Mouse (Mus musculus) CH12.LX (cell line): ENCODE data around the gene Lekr1. TPM values are rescaled to one million over a fixed set of nuclear protein-coding genes. Genes with fewer than 3 reads are reported as not detected.

Source experiments
- DNase-seq: peaks from one replicate; pipeline ENCODE4 v3.0.0-alpha.2; 2013; ENCODE audit errors: extremely low read depth
- H3K27ac ChIP-seq: 2 replicates; pipeline ENCODE4 v1.5.1; 2012; ENCODE audit warnings: low read depth, mild to moderate bottlenecking, control low read depth, moderate library complexity; ENCODE audit not compliant: insufficient read depth
- H3K27me3 ChIP-seq: replicated peaks from 2 replicates; pipeline ENCODE3; 2012; ENCODE audit warnings: inconsistent platforms
- H3K36me3 ChIP-seq, 2 experiments: replicated peaks in 1 of 2; 2 replicates each; pipeline versions ENCODE3 to v1.6.1; 2012; ENCODE audit warnings: inconsistent platforms in 1 of 2, low read length in 1 of 2, mild to moderate bottlenecking in 1 of 2, mixed read lengths in 1 of 2, moderate library complexity in 1 of 2; ENCODE audit not compliant: control insufficient read depth in 1 of 2, insufficient read depth in 1 of 2
- H3K4me1 ChIP-seq, 2 experiments: 2 replicates each; pipeline ENCODE4 v1.6.1; 2012; ENCODE audit warnings: inconsistent platforms in 1 of 2, moderate library complexity in 1 of 2; ENCODE audit not compliant: insufficient read depth in 2 of 2, control insufficient read depth in 1 of 2
- H3K4me2 ChIP-seq: 2 replicates; pipeline ENCODE4 v1.6.1; 2012; ENCODE audit warnings: low read depth, mild to moderate bottlenecking, control low read depth; ENCODE audit not compliant: poor library complexity, insufficient read depth, severe bottlenecking
- H3K4me3 ChIP-seq, 3 experiments: fragments of 150-350 bp in 1 of 3; sonication (generic) in 1 of 3; replicated peaks in 1 of 3; 2 replicates each; pipeline versions ENCODE3 to v1.5.1; 2011 to 2012; ENCODE audit warnings: low read depth in 2 of 3, low read length in 2 of 3, mild to moderate bottlenecking in 2 of 3, moderate library complexity in 2 of 3, control low read depth in 1 of 3, improper control_type of control experiment in 1 of 3, inconsistent platforms in 1 of 3, mixed read lengths in 1 of 3; ENCODE audit not compliant: poor library complexity in 1 of 3
- H3K79me2 ChIP-seq: replicated peaks from 2 replicates; pipeline ENCODE4 v1.6.1; 2012; ENCODE audit warnings: mild to moderate bottlenecking, moderate library complexity; ENCODE audit not compliant: control insufficient read depth, poor library complexity, insufficient read depth, severe bottlenecking; ENCODE audit errors: extremely low read depth
- H3K9ac ChIP-seq: 2 replicates; pipeline ENCODE4 v1.6.1; 2012; ENCODE audit warnings: low read depth, mild to moderate bottlenecking, control low read depth, moderate library complexity; ENCODE audit not compliant: insufficient read depth
- H3K9me3 ChIP-seq: replicated peaks from 2 replicates; pipeline ENCODE3; 2012; ENCODE audit warnings: low read length, inconsistent platforms, mixed read lengths
- CHD1 ChIP-seq: IDR thresholded peaks from 2 replicates; pipeline ENCODE4 v1.6.1; 2012; ENCODE audit warnings: low read depth, low read length, improper control_type of control experiment, inconsistent platforms
- CHD2 ChIP-seq: IDR thresholded peaks from 2 replicates; pipeline ENCODE4 v1.6.1; 2011; ENCODE audit warnings: low read length, improper control_type of control experiment
- EP300 ChIP-seq: IDR thresholded peaks from 2 replicates; pipeline ENCODE4 v1.6.1; 2011; ENCODE audit warnings: low read length, improper control_type of control experiment
- ETS1 ChIP-seq: conservative IDR thresholded peaks from 2 replicates; pipeline ENCODE4 v1.6.1; 2012; ENCODE audit warnings: low read depth, mild to moderate bottlenecking, inconsistent platforms, low read length, improper control_type of control experiment, moderate library complexity
- GABPA ChIP-seq: IDR thresholded peaks from 2 replicates; pipeline ENCODE4 v1.6.1; 2012; ENCODE audit warnings: low read depth, low read length, improper control_type of control experiment, inconsistent platforms; ENCODE audit not compliant: insufficient replicate concordance
- HCFC1 ChIP-seq: IDR thresholded peaks from 2 replicates; pipeline ENCODE4 v1.6.1; 2012; ENCODE audit warnings: low read depth, mild to moderate bottlenecking, inconsistent platforms, low read length, improper control_type of control experiment
- MAFK ChIP-seq: IDR thresholded peaks from 2 replicates; pipeline ENCODE4 v1.6.1; 2011; ENCODE audit warnings: low read length, improper control_type of control experiment; ENCODE audit not compliant: insufficient replicate concordance
- MAZ ChIP-seq: IDR thresholded peaks from 2 replicates; pipeline ENCODE4 v1.6.1; 2012; ENCODE audit warnings: low read depth, mild to moderate bottlenecking, inconsistent platforms, low read length, improper control_type of control experiment, moderate library complexity
- MYC ChIP-seq: IDR thresholded peaks from 2 replicates; pipeline ENCODE4 v1.6.1; 2011; ENCODE audit warnings: low read depth, mild to moderate bottlenecking, improper control_type of control experiment, low read length
- NELFE ChIP-seq: IDR thresholded peaks from 2 replicates; pipeline ENCODE4 v1.6.1; 2011; ENCODE audit warnings: low read depth, low read length, improper control_type of control experiment
- NRF1 ChIP-seq: IDR thresholded peaks from 2 replicates; pipeline ENCODE4 v1.6.1; 2014; ENCODE audit warnings: low read depth, mild to moderate bottlenecking, inconsistent platforms, low read length, improper control_type of control experiment, moderate library complexity
- PAX5 ChIP-seq: IDR thresholded peaks from 2 replicates; pipeline ENCODE4 v1.6.1; 2012; ENCODE audit warnings: low read length, inconsistent platforms, mixed read lengths
- POLR2AphosphoS2 ChIP-seq: IDR thresholded peaks from 2 replicates; pipeline ENCODE4 v1.6.1; 2011; ENCODE audit warnings: low read depth, low read length, improper control_type of control experiment
- RAD21 ChIP-seq: IDR thresholded peaks from 2 replicates; pipeline ENCODE4 v1.6.1; 2011; ENCODE audit warnings: low read depth, mild to moderate bottlenecking, low read length, improper control_type of control experiment, moderate library complexity
- RCOR1 ChIP-seq: conservative IDR thresholded peaks from 2 replicates; pipeline ENCODE4 v1.6.1; 2012; ENCODE audit warnings: low read depth, mild to moderate bottlenecking, inconsistent platforms, low read length, improper control_type of control experiment
- SIN3A ChIP-seq: IDR thresholded peaks from 2 replicates; pipeline ENCODE4 v1.6.1; 2012; ENCODE audit warnings: low read length, improper control_type of control experiment, inconsistent platforms
- SMC3 ChIP-seq: IDR thresholded peaks from 2 replicates; pipeline ENCODE4 v1.6.1; 2011; ENCODE audit warnings: low read depth, low read length, improper control_type of control experiment
- TBP ChIP-seq: conservative IDR thresholded peaks from 2 replicates; pipeline ENCODE4 v1.6.1; 2011; ENCODE audit warnings: low read depth, low read length, improper control_type of control experiment
- UBTF ChIP-seq: IDR thresholded peaks from 2 replicates; pipeline ENCODE4 v1.6.1; 2012; ENCODE audit warnings: low read depth, mild to moderate bottlenecking, inconsistent platforms, low read length, improper control_type of control experiment, moderate library complexity
- USF1 ChIP-seq: IDR thresholded peaks from 2 replicates; pipeline ENCODE4 v1.6.1; 2014; ENCODE audit warnings: low read depth, mild to moderate bottlenecking, inconsistent platforms, low read length, improper control_type of control experiment
- ZNF384 ChIP-seq: IDR thresholded peaks from 2 replicates; pipeline ENCODE4 v1.6.1; 2012; ENCODE audit warnings: low read depth, low read length, improper control_type of control experiment, inconsistent platforms
- dilution Hi-C: fragments of 300-500 bp; cut with MboI; formaldehyde crosslinking; loops from 2 replicates; pipeline ENCODE4 v1.14.3; 2020; ENCODE audit warnings: low sequenced_read_pairs; ENCODE audit not compliant: extremely low pct_unique_long_range_greater_than_20kb, extremely low pct_ligation_motif_present
- in situ Hi-C: fragments of 300-500 bp; cut with MboI; formaldehyde crosslinking; loops from 3 replicates; pipeline ENCODE4 v1.14.3; 2019; ENCODE audit warnings: low sequenced_read_pairs, low pct_ligation_motif_present, low pct_unique_long_range_greater_than_20kb, mixed read lengths
- polyA plus RNA-seq: library from polyadenylated mRNA; unstranded; fragments of >175 nt; gene quantifications from 2 replicates; pipeline ENCODE4 v1.2.1, GENCODE M21; 2012; ENCODE audit warnings: low read depth; ENCODE audit not compliant: insufficient read length
- total RNA-seq, 2 experiments: library from RNA; depleted of rRNA; stranded (reverse); fragments of 300-350 nt in 1 of 2; fragments of >200 nt in 1 of 2; gene quantifications; 2 replicates each; pipeline ENCODE4 v1.2.3; 2012 to 2014

Lekr1 gene
- total and polyA plus RNA-seq, 3 experiments: 0.17 to 1.4 (median 0.47) TPM

GRCm38 (mm10) chr3:65855521-65855920, 189.5 kb downstream of the Lekr1 start:
- H3K27ac ChIP-seq: no peak overlapping the region
- no peaks in the 10 kb centered on the region for H3K27me3 ChIP-seq
- dilution Hi-C loops: no loop called here
- no peaks in the 10 kb centered on the region for H3K9me3 ChIP-seq
- H3K79me2 ChIP-seq: no peaks in the 10 kb centered on the region
- TF ChIP-seq RAD21 (no peak), ETS1 (no peak), SMC3 (no peak)
- H3K4me3 ChIP-seq: no peak overlapping the region
- H3K9ac ChIP-seq: no peak overlapping the region
- H3K4me2 ChIP-seq: no peak overlapping the region
- H3K36me3 ChIP-seq: no peaks in the 10 kb centered on the region
- in situ Hi-C loops: loop anchor here (25.0 kb wide), 1 partner anchor 318 kb away; the partner anchor contains the start of gene Tiparp
- DNase-seq: no peak
- H3K4me1 ChIP-seq: peaks cover 0 to 22% of the 10 kb centered on the region in 2 experiments

- Histone ChIP-seq H3K36me3 (no peaks in the 10 kb centered on the region), H3K27ac (no peak overlapping the region), H3K9me3 (no peaks in the 10 kb centered on the region), H3K4me3 (no peak overlapping the region), H3K9ac (no peak overlapping the region), H3K4me1 (peaks cover 2 to 26% of the 10 kb centered on the region in 2 experiments; a peak in 3 of 4 replicates), H3K27me3 (no peaks in the 10 kb centered on the region), H3K79me2 (no peaks in the 10 kb centered on the region), H3K4me2 (no peak overlapping the region)
- in situ Hi-C loops (loop anchor here (25.0 kb wide), 1 partner anchor 321 kb away; the partner anchor contains the start of gene Tiparp), dilution Hi-C loops (no loop called here)
- DNase-seq: no peak
- no peak for TF ChIP-seq SMC3
- no peak for TF ChIP-seq EP300
- no peak for TF ChIP-seq ZNF384
- TF ChIP-seq UBTF: no peak
- TF ChIP-seq TBP: no peak
- TF ChIP-seq USF1: no peak
- TF ChIP-seq GABPA: no peak
- no peak for TF ChIP-seq CHD1
- TF ChIP-seq HCFC1: no peak
- TF ChIP-seq SIN3A: no peak
- no peak for TF ChIP-seq POLR2AphosphoS2
- TF ChIP-seq MAZ: no peak
- TF ChIP-seq MYC: no peak
- no peak for TF ChIP-seq CHD2
- TF ChIP-seq PAX5: no peak
- no peak for TF ChIP-seq NELFE
- no peak for TF ChIP-seq MAFK
- TF ChIP-seq RCOR1: no peak
- TF ChIP-seq NRF1: no peak
These were observed 192.1 kb downstream of the Lekr1 start for GRCm38 (mm10) chr3:65858118-65858517.
